Mouse (Mus musculus) bone marrow macrophage, adult 2 months (primary cell): ENCODE data around the gene Mmgt1.

Source experiments
- CTCF ChIP-seq: IDR thresholded peaks from 2 replicates; pipeline ENCODE4 v1.5.1; 2012; ENCODE audit warnings: low read depth, mild to moderate bottlenecking, low read length, moderate library complexity
- POLR2A ChIP-seq: IDR thresholded peaks from 2 replicates; pipeline ENCODE4 v1.6.1; 2012; ENCODE audit warnings: mild to moderate bottlenecking, low read depth, low read length, borderline replicate concordance

DNA sequence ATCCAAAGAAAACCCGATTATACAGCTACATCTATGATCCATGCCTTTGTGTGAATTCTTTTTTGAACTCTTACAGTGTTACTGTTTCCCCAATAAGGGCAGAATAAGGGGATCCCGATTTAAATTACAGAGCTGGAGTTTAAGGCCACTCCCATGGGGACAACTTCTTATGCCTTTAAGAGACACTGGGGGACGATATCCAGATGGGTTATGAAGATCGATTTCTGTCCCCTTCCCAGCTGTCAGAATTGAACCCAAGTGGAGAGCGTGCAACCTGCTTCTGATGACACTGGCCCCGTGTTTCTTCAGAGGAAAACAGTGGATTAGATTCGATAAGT lies 11.4 kb upstream of the Mmgt1 start:
- TF ChIP-seq POLR2A = no peak
- TF ChIP-seq CTCF = no peak
